Mouse (Mus musculus) cerebellum, adult 18-20 months (tissue): Measurements from ENCODE around the gene Notch1.

Experiments used
- DNase-seq, 2 experiments: peaks; one replicate each; pipeline ENCODE4 v3.0.0; 2021

Gene Notch1

DNA sequence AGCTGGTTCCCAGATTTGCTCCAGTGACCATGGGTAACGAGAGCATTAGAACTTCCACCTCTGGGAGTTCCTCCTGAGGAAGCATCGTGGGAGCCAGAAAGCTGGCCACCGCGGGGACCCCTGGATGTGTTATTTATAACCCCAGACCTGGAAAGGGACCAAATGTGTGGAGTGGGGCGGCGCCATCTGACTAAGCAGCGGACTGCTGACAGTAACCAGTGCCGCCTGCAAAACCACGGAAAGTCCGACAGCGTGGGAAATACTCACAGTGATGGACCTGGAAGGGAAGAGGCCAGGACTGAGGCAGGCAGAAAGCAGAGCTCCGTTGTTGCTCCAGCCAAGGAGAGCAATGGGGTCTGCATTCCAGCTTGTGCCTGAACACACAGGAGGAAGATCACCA, at the start of gene Notch1:
TSS of gene Notch1 (minus strand) at position 389 of the 400 bp plus-strand sequence.
- no peak for DNase-seq

DNA sequence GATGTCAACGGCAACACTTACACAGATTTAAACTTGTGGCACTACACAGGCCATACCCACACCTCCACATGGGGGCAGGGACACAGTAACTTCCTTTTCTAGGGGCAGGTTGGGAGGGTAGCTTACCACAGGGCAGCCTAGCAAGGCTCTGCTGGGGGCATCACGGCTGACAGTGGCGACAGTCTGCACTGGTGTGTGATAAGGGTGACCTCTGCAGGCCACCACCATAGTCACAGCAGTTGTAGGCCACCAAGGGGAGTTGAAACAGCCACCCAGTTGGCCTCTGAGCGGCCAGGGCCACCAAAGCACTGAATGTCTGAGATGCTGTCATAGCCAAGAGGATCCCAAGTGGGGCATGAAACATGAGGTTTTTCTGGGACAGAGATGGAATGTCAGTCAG, 49.8 kb upstream of the Notch1 start:
- DNase-seq = peak; percentile 35 to 48

DNA sequence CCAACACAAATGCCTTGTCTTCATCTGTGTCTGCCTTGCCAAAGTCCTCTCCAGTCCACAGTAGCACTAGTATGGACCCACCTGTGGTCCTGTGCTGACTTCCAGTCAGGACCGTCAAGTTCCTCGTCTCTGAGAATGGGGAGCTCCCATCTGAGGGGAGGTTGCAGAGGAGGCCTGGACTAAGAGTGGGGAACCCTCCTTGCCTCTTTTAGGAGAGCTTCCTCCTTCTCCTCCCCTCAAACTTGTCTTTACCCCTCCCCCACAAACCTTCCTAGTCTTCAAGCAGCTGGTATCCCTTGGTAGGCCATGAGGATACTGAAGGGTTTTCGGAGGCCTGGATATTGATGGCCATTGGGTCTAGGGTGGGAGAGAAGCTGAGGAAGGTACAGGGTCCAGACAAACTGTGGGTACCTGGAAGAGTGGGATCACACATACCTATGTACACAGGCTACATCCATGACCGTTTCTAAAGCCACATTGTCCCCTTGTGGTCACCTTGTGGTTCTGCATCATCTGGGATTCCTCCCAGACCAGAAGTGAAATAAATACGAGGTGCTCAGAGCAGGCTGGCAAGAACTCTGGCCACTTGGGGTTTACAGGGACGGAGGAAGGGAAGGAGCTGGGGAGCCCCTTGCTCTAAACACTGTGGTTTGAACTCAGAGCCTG, 45.0 kb upstream of the Notch1 start:
- DNase-seq = no peak

DNA sequence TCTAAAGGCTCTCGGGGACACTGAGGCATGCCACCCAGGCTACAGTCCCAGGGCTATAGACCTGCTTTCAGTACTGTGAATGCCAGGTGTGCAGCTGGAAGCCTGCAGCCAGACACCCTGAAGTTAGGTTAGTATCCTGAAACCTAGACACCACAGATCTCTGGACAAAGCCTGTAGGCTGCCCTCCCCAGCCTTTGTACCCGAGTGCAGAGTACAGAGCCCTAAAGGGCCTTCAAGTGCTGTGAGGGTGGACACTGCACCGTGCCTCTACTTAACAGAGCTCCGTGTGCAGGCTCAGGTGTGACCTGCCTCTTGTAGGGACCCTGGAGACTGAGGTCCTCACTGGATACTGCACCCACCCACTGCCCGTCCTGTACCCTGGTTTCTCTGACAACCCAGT, 44.0 kb upstream of the Notch1 start:
- DNase-seq = no peak

DNA sequence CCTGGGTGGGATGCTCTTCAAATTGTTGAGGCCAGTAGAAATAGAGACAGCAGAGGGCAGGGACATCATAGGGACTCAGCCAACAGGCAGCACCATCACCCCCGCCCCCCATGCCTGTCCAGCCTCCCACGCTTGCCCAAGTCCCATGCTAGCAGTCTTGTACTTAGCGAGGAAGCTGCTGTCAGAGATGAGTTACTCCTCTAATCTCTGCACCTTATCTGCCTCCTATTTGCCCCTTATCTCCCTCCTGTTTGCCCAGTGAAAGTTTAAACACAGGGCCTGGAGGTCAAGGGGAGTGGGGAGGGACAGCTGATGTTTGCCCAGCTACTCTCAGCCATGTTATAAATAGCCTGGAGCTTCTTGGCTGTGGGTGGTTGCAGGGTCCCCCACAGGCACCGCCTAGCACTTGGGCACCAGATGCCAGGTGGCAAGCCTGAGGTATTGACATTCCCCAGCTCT, 40.1 kb upstream of the Notch1 start:
- DNase-seq = no peak

DNA sequence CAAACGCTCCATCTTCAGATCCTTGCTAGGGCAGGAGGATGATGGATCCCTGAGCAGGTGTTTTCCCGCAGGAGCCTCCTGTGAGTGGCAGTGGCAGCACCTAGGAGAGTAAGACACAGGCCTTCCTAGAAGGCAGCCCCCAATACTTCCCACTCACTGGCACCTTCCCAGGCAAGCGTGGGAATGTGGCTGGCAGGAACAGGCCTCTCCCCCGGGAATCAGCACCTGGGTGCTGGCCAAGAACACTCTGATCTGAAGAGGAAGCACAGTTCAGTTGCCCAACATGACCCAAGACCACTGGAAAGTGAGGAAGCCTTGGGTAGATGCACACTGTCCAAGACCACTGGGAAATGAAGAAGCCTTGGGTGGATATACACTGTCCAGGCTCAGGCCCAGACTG, 38.6 kb upstream of the Notch1 start:
- no peak for DNase-seq

DNA sequence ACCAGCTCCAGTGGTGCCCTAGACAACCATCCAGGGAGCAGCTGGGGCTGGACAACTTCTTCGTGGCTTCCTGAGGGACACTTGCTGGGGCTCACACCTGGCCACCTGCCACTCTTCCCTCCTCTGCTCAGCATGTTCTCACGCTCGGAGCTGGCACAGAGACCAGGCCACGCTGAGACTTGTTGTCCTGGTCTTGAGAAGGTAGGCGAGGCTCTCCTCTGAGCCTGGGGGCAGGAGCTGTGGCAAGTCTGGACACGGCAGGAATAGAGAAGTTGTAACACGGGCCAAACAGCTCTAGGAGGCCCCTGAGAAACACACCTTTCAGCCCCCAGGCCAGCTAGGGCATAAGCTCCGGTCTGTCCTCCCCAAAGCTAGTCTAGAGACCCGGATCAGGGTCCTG, 37.4 kb upstream of the Notch1 start:
- no peak for DNase-seq

DNA sequence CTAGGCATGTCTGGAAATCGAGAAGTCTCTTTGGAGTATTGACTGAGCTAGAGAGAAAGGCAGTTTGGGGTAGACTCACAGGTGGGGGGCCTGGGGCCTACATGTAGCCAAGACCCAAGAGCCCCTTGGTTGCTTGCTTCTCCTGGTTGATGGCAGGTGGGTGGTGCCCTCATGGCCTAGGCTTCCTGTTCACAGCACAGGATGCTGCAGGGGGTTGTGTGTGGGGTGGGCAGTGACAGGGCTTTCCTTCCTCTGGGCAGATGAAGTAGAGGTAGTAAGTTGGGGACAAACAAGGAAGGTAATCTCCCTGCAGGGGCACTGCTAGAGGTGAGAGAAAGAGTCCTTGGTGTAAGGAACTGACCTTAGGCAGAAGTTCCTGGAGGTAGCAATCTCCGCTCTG, 35.6 kb upstream of the Notch1 start:
- no peak for DNase-seq

DNA sequence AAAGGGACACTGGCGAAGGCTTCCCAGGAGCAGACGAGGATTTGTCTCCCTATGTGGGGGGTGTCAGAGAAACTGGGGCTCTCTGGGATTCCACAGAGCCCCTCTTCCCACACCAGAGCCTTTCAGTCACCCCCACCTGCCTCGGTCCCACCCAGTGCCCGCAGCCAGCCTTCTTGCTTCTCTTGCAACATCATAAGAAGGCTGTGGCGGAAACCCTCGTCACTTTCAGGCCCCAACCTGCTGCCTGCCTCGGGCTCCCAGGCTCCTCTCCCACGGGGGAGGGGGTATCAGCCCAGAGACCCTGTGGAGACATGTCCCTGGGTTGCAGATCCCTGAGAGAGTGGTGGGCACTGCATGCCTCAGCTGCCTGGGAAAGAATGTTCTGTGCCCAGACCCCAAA, 35.0 kb upstream of the Notch1 start:
- DNase-seq = no peak

DNA sequence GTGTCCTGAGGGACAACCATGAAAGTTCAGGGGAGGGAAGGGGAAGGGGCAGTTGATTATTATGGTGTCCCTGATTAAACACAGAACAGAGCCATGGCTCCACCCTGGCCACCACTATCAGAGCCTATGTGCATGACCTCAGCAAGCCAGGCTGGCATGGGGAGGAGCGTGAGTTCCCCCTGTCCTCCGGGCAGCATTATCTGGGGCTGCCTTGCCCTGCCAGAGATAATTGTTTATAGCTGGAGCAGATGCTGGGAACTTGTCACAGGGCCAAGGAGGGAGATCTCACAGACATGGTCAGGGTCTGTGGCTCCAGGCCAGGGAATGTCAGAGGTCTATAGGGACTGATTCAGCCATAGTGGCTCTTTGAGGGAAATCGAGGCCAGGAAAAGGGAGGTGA, 34.3 kb upstream of the Notch1 start:
- DNase-seq = no peak

DNA sequence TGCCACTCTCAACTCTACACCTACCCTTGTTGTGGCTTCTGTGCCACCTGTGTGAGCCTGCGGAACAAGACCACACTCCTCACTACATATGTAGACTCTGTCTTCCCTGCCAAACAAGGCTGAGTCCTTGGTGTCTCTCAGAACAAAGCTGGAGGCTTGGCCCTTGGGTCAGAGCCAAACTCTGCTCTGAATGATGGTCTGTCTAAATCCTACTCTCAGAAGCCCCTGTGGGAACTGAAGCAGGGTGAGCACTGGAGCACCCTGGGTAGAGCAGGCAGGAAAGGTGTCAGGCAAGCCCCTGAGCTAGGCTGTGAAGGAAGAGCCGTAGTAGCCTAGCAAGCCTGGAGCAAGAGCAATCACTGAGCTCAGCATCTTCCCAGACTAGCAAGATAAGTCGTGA, 33.7 kb upstream of the Notch1 start:
- no peak for DNase-seq

DNA sequence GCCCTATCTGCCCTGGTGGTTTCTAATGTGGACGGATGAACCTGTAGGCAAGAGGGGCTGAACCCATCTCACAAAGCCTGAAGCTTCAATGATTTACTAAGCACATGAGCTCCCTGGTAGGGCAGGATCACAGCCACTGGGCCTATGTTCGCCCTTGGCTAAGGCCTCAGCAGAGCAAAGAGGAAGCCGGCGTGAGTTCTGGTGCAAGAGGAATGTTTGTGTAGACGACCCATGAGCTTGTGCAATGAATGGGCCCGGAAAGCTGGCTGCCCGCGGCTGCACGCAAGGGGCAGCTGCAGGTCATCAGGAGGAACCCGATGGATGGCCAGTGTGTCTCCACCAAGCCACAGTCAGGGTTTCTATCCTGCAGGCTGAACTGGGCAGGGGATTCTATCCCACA, 33.3 kb upstream of the Notch1 start:
- no peak for DNase-seq

DNA sequence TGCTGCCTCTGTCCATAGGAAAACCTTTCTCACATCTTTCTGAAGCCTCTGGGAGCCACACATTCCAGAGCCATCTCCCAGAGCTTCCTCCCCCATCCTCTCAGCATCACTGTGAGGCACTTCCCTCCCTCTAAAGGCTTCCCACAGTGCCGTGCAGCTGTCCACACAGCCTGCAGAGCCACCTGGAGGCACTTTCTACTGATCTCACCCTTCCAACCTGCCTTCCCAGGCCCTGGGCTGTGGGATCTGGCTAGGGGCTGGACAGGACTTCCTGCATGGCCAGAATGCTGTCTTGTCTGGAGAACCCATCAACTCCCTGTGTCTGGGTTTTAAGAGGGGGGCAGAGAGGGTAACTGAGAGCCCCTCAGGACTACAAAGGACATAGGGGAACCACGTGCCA, 31.0 kb upstream of the Notch1 start:
- DNase-seq = peak; percentile 19 to 41

DNA sequence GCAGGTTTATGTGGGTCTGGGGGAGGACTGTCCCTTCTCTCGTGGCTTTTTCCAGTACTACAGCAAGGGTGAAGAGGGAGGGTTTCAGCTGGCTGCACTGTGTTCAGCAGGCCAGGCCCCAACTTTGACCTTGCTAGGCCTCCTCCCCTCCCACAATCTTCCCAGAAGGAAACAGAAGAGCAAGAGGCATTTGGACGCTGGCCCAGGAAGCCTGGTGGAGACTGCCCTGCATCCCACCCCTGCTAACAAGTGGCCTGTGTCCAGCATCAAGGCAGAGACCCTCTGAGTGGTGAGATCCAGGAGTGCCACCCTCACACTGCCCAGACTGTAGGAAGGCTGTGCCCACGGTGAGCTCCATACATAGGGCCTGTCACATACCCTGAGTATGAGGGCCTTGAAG, 27.8 kb upstream of the Notch1 start:
- no peak for DNase-seq

DNA sequence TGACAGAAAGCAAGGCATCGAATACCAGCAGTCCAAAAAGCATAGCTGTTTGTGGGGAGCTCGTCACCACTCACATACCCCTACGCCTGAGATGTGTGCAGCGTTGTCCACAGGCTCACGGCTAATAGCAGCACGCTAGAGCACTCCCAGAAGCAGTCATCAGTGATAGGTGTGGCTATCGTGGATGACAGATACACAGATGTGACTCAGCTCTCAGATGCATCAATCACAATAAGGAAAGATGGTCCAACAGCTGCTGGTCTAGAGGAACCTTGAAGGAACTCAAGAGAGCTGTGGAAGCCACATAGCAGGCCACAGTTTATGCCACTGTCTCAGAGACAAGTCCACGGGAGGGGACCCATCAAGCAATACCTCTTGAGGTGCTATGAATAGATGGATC, 27.3 kb upstream of the Notch1 start:
- DNase-seq = no peak

DNA sequence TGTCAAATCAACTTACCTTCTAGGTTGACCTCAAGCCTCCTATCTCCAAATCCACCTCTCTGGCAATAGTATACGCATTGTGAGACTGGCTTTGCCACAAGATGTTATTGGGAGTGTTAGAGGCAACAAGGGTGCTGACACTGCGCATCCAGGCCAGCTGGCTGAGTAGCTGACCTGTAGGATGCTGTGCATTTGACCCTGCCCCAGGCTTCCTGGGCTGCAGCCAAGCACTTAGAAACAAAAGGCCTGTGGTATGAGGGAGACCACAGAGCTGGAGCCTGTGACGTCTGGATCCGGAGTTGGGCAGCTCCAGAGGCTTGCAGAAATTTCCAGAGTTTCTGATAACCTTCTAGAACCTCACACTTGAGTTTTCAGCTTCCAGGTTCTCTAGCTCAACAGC, 26.7 kb upstream of the Notch1 start:
- no peak for DNase-seq

DNA sequence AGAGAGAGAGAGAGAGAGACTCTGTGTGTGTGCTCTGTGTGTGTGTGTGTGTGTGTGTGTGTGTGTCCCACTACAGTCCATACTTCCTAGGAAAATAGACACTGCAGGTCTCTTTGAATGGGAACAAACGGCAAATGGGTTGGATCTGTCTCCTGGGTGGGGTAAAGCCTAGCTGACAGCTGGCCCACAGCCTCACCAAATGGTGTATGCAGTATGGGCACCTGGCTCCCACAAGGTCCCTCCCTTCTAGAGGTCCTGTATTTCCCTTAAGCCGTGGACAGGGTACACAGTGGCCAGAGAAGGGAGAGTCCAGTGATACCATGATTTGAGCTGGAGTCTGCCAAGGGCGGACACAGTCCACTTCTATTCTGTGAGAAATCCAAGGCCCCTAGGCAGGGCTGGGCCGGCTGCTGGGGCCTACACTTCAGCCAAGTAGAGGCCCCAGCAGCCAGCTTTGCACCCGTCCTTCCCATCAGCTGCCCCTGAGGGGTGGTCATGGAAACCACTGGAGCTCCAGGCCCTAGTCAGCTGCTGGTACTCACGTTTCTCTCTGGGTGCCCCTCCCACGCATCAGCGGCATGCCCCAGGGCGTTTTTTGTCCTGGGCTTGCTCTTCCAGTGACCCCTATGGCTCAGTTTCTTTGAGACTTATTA, 24.9 kb upstream of the Notch1 start:
- no peak for DNase-seq

DNA sequence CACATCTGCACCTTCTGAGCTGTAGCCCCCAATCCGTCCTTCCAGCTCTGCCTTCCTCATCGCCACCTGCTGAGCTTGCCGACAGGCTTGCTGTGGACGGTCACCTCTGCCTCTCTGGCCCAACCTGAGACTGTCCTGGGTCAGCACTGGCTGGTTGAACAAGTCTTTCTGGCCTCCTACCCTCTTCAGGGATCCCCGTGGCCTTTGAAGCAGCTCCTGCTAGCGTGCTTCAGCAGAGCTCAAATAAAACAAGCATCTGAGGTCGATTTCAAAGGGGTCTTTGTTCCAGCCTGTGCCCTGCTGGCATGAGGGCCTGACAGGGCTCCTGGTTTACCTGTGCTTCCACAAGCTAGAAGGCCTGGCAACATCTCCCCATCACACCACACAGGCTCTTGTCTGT, 24.3 kb upstream of the Notch1 start:
- no peak for DNase-seq

DNA sequence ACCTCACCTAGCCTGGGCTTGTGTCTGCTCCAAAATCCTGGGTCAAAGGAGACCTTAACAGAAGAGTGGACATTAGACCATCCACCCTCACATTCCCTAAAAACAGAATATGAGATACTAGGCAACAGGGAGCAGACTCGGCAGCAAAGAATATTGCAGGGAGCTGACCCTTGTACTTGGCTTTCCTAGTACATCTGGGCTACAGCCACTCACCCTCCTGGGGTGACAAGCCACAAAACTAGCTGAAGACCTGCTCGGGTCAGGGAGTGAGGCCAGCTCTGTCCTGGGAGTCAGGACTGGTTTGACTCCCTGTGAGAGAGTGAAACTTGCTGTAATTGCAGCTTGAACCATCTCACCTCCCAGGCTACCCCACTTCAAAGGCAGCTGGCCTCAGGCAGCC, 23.1 kb upstream of the Notch1 start:
- no peak for DNase-seq

DNA sequence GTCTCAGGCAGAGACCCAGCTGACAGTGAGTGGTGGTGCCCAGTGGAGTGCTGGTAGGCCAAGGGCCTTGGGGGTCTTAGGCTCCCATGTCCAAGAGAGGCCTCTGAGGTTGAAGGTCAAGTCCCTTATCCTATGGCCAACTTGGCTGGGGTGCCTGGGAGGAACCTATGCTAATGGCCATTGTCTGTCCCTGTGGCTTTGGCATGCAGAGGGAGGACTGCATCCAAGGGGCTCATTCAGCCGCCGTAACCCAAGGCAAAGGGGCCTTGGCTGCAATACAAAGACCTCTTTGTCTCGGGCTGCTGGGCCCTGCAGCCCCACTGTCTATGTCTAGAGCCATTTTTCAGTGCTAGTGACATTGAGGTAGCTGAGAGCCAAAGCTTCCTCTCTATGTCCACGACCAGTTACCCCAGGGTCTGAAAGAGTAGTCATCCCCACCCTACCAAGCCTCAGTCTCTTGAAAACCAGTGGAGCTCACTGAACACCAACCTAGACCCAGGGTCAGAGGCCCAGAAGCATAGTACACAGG, 19.1 kb upstream of the Notch1 start:
- DNase-seq = peak; percentile 13 to 25

DNA sequence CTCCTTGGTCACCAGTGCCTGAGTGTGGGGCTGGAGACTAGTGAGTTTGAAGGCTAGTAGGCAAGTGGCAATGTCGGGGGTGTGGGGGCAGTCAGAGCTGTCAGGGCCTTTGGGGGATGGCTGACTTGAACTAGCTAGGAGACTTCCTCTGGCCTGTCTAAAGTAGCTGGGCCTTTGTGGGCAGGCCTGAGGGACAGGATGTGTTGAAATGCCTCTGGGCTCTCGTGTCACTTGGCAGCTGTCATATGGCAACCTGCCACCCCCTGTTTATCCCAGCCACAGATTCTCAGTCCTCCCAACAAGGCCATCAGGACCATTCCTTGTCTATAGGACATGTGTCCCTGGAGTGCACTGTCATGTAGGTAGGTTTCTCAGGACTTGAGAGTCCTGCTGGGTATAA, 18.2 kb upstream of the Notch1 start:
- peak in 1 of 2 experiments; percentile 16 for DNase-seq

DNA sequence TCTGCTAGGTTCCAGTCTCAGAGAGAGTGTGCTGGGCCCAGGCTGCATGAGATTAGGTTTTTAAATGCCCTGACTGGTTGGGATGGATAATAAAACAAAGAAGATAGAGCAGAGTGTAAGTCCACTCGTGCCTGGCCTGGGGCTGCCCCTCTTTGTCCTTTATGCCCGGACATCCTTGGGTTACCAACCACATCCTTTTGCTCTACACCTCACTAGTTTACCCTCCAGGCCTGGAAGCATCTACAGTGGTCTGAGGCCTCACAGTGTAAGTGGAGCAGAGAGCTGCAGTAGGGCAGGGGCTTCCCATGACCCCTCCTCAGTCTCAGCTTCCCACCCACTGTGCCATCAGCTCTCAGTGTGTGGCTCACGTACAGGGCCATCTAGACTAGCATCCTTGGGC, 17.7 kb upstream of the Notch1 start:
- no peak for DNase-seq

DNA sequence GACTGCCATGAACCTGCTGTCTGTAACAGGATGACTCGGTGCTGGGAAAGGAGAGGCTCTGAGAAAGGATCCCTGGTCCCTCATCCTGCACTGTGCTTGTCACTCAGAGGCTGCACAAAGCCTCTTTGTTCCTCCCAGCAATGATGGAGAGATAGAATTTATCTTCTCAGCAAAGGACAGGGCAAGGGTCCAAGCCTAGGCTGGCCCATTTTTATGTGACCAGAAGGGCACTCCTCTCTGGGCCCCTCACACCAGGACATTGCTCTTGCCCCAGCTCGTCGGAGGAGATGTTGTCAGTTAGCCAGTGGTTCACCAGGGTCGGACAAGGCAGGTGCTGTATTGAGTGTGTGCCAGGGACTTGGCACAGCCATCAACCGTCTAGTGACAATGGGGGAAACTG, 16.8 kb upstream of the Notch1 start:
- DNase-seq = no peak

DNA sequence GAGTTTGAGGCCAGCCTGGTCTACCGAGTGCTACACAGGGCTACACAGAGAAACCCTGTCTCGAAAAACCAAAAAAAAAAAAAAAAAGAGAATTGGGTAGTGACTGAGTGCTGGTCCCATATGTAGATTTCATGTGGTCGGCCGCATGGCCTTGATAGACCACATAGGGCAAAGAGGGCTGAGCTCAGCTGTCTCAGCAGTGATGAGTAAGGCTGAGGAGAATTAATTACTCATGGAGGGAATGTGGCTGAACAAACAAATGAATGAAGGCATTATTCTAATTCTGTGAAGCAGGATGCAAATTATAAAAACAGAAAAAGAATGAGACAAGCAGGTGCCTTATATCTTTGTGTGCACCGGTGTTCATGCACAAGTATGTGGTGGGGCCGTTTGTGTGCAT, 15.4 kb upstream of the Notch1 start:
- DNase-seq = no peak

DNA sequence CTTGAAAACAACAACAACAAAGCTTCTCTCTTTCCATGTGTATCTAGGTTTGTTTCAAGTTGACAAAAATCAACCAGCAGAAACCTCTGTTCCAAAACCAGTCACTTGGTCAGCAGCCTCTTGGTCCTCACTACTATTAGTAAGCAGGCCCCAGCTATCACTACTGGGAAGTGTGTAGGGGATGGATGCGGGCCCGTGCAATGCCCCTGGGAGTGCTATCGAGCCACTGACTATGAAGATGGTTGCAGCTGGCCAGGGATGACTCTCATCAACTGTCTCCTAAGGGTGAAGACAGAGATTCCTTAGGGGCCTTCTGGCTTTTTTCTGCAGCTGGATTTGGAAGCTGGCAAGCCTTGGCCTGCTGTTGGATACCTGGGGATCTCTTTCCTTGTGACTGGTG, 13.4 kb upstream of the Notch1 start:
- DNase-seq = no peak
